Mouse (Mus musculus) megakaryocyte, embryonic 14.5 days (primary cell): ENCODE data around the gene Klk1b4.

Source experiments
- FLI1 ChIP-seq: IDR thresholded peaks from 2 replicates; pipeline ENCODE4 v1.6.1; 2012; ENCODE audit warnings: low read length, inconsistent platforms, mixed read lengths
- GATA1 ChIP-seq: IDR thresholded peaks from 3 replicates; pipeline ENCODE4 v1.6.1; 2012; ENCODE audit warnings: mixed read lengths, low read length, inconsistent platforms, borderline replicate concordance

DNA sequence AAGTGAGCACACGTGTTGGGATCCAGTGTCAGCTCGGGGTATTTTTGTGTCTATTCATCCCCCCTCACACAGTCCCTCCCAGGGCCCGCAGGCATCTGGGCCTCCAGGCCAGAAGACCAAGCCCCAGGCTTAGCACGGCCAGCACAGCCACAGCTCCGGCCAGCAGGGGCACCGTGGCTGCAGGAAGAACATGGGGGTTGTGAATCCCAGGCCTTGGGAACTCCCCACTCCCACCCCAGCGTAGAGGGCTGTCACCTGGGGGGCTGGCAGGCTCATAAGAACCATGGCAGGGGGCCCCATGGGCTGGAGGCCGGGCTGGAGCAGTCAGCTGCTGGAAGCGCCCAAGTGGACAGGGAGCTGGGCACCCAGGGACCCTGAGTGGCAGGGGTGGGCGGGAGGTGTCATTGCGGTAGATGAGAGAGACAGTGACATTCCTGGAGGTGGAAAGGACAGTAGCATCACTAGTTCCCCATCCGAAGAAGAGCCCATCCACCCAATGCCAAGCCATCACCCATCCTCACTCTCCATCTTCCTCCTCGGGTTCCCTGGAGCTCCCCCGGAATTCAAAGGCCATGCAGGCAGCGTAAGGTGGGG, 45.9 kb downstream of the Klk1b4 start:
- TF ChIP-seq GATA1 = no peak
- no peak for TF ChIP-seq FLI1
